Comparison of ENCODE assay signal across 16 mouse cellular contexts in genomic region chr16:8734693-8735092, GRCm38 (mm10). TPM values are rescaled to one million over a fixed set of nuclear protein-coding genes. Genes with fewer than 3 reads are reported as not detected.
DNase-seq lines count a peak whose midpoint lies in the region; ATAC-seq lines count a peak whose summit lies in the region.
"Had no signal": no experiment of that assay in that cellular context is flagged by ENCODE, and none has a peak within 500 bp of the region (broad histone marks: within the 10 kb centered on the region; RNA-seq: fewer than 3 reads in every experiment).

No protein-coding gene starts in this region.

- no peaks in the 10 kb centered on the region for H3K9me3 ChIP-seq in heart, embryonic 12.5 days (replicated peaks)
- H3K9me3 ChIP-seq in megakaryocyte, embryonic 14.5 days, result no peaks in the 10 kb centered on the region
- no peaks in the 10 kb centered on the region for H3K9me3 ChIP-seq in embryonic facial prominence, embryonic 10.5 days
- no peaks in the 10 kb centered on the region for H3K9me3 ChIP-seq in neural tube, embryonic 13.5 days
- H3K9me3 ChIP-seq: kidney, embryonic 15.5 days had no signal

- H3K4me2 ChIP-seq in heart, embryonic 12.5 days, result peak overlapping the region; percentile 98
- H3K4me2 ChIP-seq in neural tube, embryonic 13.5 days, result peak overlapping the region; percentile 100

- H3K27me3 ChIP-seq in heart, embryonic 12.5 days (replicated peaks), result no peaks in the 10 kb centered on the region
- no peaks in the 10 kb centered on the region for H3K27me3 ChIP-seq in megakaryocyte, embryonic 14.5 days (replicated peaks)
- no peaks in the 10 kb centered on the region for H3K27me3 ChIP-seq in embryonic facial prominence, embryonic 10.5 days (replicated peaks; ENCODE audit: low read depth, poor library complexity, severe bottlenecking)
- H3K27me3 ChIP-seq in neural tube, embryonic 13.5 days, result no peaks in the 10 kb centered on the region
- H3K27me3 ChIP-seq: kidney, embryonic 15.5 days had no signal

- H3K27ac ChIP-seq in heart, embryonic 12.5 days (ENCODE audit: poor library complexity, severe bottlenecking), result no peak overlapping the region
- no peak overlapping the region for H3K27ac ChIP-seq in embryonic facial prominence, embryonic 10.5 days (replicated peaks)
- no peak overlapping the region for H3K27ac ChIP-seq in neural tube, embryonic 13.5 days (replicated peaks)
- H3K27ac ChIP-seq: kidney, embryonic 15.5 days; macrophage had no signal

- WGBS in heart, embryonic 12.5 days, result 52% methylated on average over 4 of the region's 4 CpGs
- WGBS in embryonic facial prominence, embryonic 10.5 days, result 86% methylated on average over 4 of the region's 4 CpGs
- WGBS in neural tube, embryonic 13.5 days, result 90% methylated on average over 4 of the region's 4 CpGs

- no peak overlapping the region for H3K4me3 ChIP-seq in heart, embryonic 12.5 days
- peak overlapping the region; percentile 42 for H3K4me3 ChIP-seq in megakaryocyte, embryonic 14.5 days (replicated peaks)
- 0 out of 2 replicates have a peak overlapping the region, but pooled peaks have one; percentile 99 for H3K4me3 ChIP-seq in embryonic facial prominence, embryonic 10.5 days
- H3K4me3 ChIP-seq in neural tube, embryonic 13.5 days, result no peak overlapping the region
- H3K4me3 ChIP-seq: kidney, embryonic 15.5 days had no signal

- H3K4me1 ChIP-seq in heart, embryonic 12.5 days (replicated peaks), result peaks cover 59% of the 10 kb centered on the region
- peaks cover 80% of the 10 kb centered on the region for H3K4me1 ChIP-seq in megakaryocyte, embryonic 14.5 days
- H3K4me1 ChIP-seq in embryonic facial prominence, embryonic 10.5 days, result peaks cover 50% of the 10 kb centered on the region
- H3K4me1 ChIP-seq in neural tube, embryonic 13.5 days (replicated peaks), result peaks cover 63% of the 10 kb centered on the region

- no peaks in the 10 kb centered on the region for H3K36me3 ChIP-seq in heart, embryonic 12.5 days
- H3K36me3 ChIP-seq in megakaryocyte, embryonic 14.5 days (replicated peaks; ENCODE audit: low read length), result peaks cover 33% of the 10 kb centered on the region
- peaks cover 30% of the 10 kb centered on the region for H3K36me3 ChIP-seq in embryonic facial prominence, embryonic 10.5 days (replicated peaks)
- no peaks in the 10 kb centered on the region for H3K36me3 ChIP-seq in neural tube, embryonic 13.5 days
- H3K36me3 ChIP-seq: kidney, embryonic 15.5 days had no signal

- no peak for DNase-seq in heart, adult 18-20 months
- DNase-seq in embryonic facial prominence, embryonic 10.5 days (ENCODE audit: low spot score), result no peak
- no peak for DNase-seq in adipocyte (ENCODE audit: low spot score)
- DNase-seq: cerebellum, postnatal 25 days had no signal

- ATAC-seq in heart, embryonic 12.5 days (ENCODE audit: insufficient number of reproducible peaks, low FRiP score), result no peak
- ATAC-seq in megakaryocyte, adult 5-6 weeks (ENCODE audit: poor library complexity, severe bottlenecking), result no peak
- no peak for ATAC-seq in neural tube, embryonic 13.5 days (ENCODE audit: low read depth)
- ATAC-seq: CD4-positive, CD25-positive, alpha-beta regulatory T cell, adult 4 months had no signal

- H3K9ac ChIP-seq in heart, embryonic 12.5 days, result peak overlapping the region; percentile 38
- H3K9ac ChIP-seq in neural tube, embryonic 13.5 days, result no peak overlapping the region

RNA-seq across cellular contexts. Expression of gene Gm5767, which starts 54.1 kb away (rescaled TPM):
- not detected in 2 replicates for polyA plus RNA-seq in heart, embryonic 12.5 days (2016; fragmentation: Nextera tagmentation; extraction: Ambion mirVana)
- not detected for total RNA-seq in heart, adult 18-20 months (2021)
- polyA plus RNA-seq in megakaryocyte, embryonic 14.5 days (2012; ENCODE audit: insufficient read depth, low replicate concordance), result not detected in 2 replicates
- not detected in 2 replicates for total RNA-seq in megakaryocyte, adult 5-6 weeks (2015)
- total RNA-seq in megakaryocyte, adult 5-6 weeks (2017), result not detected in 2 replicates
- not detected in 2 replicates for polyA plus RNA-seq in embryonic facial prominence, embryonic 10.5 days (2016; fragmentation: Nextera tagmentation; extraction: Ambion mirVana)
- not detected in 2 replicates for polyA plus RNA-seq in neural tube, embryonic 13.5 days (2015; fragmentation: Nextera tagmentation; extraction: Ambion mirVana)
- total RNA-seq: neutrophil, adult 5-6 weeks had no signal
- polyA plus RNA-seq: CD4-positive, CD25-positive, alpha-beta regulatory T cell, adult 4 months; embryonic facial prominence, embryonic 14.5 days; frontal cortex, adult 2 months; kidney, embryonic 15.5 days; limb, embryonic 11.5 days; macrophage; stomach, embryonic 14.5 days had no signal

RNA-seq across cellular contexts. Expression of gene Usp7, which starts 57.4 kb away (rescaled TPM):
- 17.1 and 21.1 TPM in 2 replicates for polyA plus RNA-seq in heart, embryonic 12.5 days (2016; fragmentation: Nextera tagmentation; extraction: Ambion mirVana)
- 10 to 100 TPM; 41.3 to 49.2 TPM for total RNA-seq in heart, adult 18-20 months (2021)
- polyA plus RNA-seq in megakaryocyte, embryonic 14.5 days (2012; ENCODE audit: insufficient read depth, low replicate concordance), result 4.5 and 8.0 TPM in 2 replicates
- total RNA-seq in megakaryocyte, adult 5-6 weeks (2015), result 127 and 132 TPM in 2 replicates
- 122 and 137 TPM in 2 replicates for total RNA-seq in megakaryocyte, adult 5-6 weeks (2017)
- polyA plus RNA-seq in embryonic facial prominence, embryonic 10.5 days (2016; fragmentation: Nextera tagmentation; extraction: Ambion mirVana), result 29.2 and 31.6 TPM in 2 replicates
- 30.9 and 31.3 TPM in 2 replicates for polyA plus RNA-seq in neural tube, embryonic 13.5 days (2015; fragmentation: Nextera tagmentation; extraction: Ambion mirVana)

Comparison
In these comparisons a context has a peak if more than half of its experiments do, and no peak if none do; other contexts are left out.
1. H3K4me3 ChIP-seq: peak in megakaryocyte, embryonic 14.5 days (single experiment) and embryonic facial prominence, embryonic 10.5 days (single experiment); none in heart, embryonic 12.5 days (single experiment) and neural tube, embryonic 13.5 days (single experiment).